Mouse (Mus musculus): ENCODE measurements around the gene Nptxr.

The Nptxr gene

GRCm38 (mm10) chr15:79790111-79790510 lies 14.5 kb downstream of the Nptxr start:
- no peak for DNase-seq (ENCODE audit: low spot score)

GRCm38 (mm10) chr15:79787815-79788214 lies 16.8 kb downstream of the Nptxr start:
- DNase-seq (ENCODE audit: low spot score) = no peak

DNA sequence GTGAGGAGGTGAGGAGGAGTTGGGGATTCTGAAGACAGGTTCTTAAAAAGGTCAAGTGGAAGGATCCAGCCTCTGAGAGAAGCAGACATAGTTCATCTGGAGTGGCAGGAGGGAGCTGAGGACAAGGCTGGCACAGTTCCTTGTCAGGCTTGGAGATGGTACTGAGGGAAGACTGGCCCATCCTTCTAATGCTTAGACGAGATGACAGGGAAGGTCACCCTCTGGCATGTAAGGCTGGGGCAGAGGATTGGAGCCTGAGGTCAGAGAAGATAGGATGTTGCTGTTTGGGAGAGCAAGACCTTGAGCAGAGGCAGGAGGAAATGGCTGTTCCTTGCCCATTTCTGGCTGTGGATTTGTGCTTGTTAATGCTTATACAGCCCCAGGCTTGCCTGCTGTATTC lies 19.5 kb downstream of the Nptxr start:
- no peak for DNase-seq (ENCODE audit: low spot score)

DNA sequence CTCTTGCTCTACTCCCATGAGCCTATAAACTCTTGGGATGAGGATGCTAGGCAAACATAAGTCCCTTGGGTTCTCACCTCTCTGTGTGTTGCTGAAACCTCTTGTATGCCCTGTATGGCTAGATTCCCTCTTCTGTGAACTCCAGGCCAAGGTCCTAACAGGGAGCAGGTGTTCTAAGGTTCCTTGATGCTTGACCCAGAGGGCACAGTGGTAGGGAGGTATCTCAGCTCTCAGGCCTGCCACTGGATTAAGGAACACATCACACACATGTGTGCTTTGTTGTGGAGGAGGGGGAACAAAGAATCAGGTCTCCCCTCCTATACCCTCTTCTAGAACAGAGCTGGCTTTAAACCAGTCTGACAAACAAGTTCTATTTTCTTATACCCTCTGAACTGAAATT lies 26.8 kb downstream of the Nptxr start, which contains the start of gene Dnal4:
Gene Dnal4, minus strand, starts transcription at position 101 of the 400 bp plus-strand sequence.
- DNase-seq (ENCODE audit: low spot score) = no peak

DNA sequence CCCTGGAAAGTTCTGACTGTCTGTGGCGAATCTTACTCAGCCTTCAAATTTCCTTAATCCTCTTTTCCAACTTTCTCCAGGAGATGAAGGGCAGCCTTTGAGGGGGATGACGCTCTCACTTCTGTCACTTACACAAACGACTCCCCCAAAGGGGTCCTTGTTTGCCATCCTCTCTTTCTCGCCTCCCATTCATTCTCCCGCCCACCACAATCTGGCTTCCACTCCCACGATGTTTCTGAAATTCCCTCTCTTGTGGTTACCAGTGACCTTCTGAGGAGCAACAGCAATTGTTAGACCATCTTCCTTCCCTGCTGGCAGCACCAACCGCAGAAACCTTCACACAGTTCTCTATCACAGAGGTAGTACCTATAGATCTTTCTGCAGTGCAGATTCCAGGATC lies 28.9 kb downstream of the Nptxr start:
- no peak for DNase-seq (ENCODE audit: low spot score)

DNA sequence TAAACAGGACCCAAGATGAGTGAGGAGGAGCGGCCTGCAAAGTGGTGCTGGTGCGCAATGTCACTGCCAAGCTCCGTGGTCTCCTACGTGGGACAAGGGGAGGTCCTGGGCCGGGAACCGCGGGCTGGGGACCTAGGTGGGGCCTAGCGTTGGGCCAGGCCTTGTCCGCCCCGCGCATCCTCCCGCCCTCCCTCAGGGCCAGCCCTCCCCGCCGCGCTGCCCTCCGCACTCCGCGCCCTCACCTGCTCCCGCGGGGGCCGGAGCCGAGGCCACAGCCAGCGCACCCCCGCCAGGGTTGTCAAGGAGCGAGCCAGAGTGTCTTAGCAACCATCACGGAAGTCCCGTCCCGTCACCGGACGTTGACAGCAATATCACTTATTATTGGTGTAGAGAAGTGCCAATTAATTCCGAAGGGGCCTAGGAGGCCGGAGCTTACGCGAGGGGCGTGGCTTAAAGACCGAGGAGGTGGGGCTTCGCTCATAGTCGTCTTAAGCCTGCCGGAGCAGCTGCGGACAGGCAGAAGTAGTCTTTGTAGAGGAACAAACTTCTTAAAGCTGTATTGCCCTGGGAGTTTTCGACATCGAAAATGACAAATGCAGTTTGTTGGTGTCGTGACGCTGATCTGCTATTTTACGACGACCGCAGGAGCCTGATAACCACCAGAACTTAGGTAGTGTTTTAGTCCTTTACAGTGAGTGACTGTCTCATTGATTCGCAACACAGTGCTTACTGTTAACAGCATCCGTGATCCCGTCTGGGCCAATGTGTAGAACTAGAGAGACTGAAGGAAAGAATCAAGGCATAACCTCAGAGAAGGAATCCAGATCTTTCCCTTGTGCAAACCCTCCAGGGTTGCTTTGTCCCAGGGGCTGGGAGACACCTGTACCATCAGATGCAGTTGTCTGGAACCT lies 30.2 kb downstream of the Nptxr start:
- DNase-seq (ENCODE audit: low spot score) = peak; percentile 88

DNA sequence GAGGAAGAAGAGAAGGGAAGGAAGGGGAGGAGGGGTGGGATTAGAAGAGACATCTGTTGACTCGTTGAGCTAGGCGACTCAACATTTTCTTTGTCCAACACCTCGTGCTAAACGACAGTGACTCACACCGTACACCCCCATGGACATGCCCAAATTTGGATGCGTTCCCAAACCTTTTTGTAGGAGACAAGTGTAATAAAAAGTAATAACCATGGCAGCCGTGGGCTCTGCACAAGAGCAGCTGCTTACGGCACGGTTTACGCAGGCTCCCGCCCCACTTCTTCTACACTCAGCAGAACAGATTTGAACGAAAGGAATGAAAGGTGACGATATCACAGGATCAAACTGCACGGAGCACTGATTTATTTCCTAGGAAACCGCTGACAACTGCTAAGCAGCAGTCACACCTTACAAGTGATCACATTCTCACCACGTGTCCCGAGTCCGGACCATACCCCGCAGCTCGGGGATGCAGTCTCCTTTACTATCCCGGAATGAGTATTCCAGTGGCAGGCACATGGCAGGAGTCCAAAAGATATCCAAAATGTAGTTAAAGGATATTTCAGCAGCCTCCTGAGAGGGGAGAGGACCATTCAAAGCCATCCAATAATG lies 33.8 kb downstream of the Nptxr start:
- DNase-seq (ENCODE audit: low spot score) = no peak

DNA sequence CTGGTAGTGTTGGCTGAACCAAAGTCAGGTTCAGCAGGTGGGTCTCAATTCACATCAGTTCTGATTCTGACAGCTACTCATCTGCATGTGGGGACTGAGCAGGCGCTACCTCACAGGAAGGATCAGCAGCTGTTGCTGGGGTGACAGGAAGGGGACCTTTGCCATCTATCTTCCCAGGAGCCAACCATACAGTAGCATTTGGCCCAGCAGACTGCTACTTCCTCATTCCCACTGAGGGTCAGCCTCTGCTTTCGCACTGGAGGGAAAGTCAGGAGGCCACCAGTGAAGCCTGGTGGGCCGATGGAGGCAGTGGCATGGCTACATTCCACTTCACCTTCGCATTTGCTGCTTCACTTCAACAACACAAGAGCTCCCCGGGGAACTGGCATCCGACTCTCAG lies 36.3 kb downstream of the Nptxr start:
- no peak for DNase-seq (ENCODE audit: low spot score)

DNA sequence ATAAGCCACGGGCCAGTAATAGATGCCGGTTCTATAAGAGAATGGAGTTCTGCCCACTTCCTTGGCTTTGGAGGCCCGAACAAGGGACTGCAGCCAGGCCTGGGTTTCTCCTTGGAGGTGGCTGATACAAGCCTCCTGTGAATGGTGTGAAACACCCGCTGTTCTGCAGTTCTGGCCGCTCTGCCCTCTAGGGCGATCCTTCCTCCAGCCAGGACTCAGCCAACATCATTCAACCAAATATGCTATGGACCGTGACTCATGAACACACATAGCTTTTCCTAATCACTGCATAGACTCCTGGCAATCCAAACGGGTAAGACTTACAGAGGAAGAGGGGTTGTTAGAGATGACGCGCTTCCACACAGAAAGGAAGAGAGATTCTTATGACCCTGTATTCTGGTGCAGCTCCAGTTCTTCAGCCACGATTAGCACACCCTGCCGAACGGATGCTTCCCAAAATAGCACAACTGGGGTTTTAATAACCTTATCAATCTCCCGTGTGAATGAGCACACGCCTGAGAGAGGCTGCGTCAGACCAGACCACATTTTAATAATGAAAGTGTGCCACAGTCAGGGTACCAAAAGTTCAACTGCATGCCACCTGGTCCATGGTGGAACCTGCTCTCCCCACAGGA lies 37.1 kb downstream of the Nptxr start:
- no peak for DNase-seq (ENCODE audit: low spot score)

DNA sequence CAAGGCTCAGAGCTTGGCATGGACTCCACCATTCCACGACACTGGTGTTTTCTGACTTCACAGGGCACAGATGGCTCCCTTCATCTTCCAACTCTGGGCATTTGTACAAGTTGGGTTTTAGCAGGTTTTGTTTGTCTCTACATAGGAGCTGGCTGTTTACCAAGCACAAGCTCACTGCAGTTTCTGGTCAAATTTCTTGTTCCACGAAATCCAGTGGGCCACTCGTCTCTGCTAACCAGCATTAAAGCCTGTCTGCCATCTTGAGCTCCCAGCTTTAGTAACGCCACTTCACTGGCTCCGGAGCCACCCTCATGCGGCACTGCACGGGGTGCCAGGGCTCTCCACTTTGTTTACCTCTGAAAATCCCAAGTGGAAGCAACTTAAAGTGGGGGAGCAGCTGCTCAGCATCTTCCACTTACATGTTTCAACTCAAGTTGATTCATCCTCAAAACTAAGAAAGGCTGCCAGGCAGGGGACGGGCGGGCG lies 37.9 kb downstream of the Nptxr start:
- no peak for DNase-seq (ENCODE audit: low spot score)

- no peak for DNase-seq (ENCODE audit: low spot score)
Observed at GRCm38 (mm10) chr15:79766168-79766567, 38.4 kb downstream of the Nptxr start.

- DNase-seq (ENCODE audit: low spot score) = no peak
Observed at GRCm38 (mm10) chr15:79765361-79765760, 39.2 kb downstream of the Nptxr start.

- no peak for DNase-seq (ENCODE audit: low spot score)
Observed at GRCm38 (mm10) chr15:79764539-79765267, 39.9 kb downstream of the Nptxr start.

DNA sequence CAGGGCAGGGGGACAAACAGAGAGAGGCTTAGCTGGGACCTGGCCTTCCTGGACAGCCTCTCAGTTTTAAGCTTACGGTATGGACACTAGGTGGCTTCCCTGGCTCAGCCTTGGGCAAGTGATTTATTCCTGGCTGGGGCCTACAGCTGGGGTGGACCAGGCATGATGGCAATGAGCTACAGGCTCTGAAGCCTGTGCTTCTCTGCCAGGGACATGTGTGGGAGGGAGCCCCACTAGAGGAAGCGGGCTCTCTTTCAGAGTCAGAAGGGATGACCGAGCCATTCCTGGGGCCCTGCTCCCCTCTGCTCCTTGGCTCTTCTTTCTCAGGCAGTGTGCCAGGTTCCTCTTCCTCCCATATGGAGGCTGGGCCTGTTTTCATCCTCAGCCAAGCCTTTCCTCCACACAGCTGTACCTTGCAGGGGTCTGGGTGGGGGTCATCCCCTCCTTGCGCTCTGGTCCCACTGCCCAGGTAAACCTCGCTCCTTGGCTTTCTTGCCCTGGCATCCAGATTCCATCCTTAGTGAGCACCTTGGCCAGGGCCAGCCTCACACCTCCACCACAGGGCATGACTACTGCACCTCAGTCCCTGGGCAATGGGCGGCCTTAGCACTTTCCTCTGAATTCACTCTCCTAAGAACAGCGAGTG lies 40.8 kb downstream of the Nptxr start:
- no peak for DNase-seq (ENCODE audit: low spot score)

DNA sequence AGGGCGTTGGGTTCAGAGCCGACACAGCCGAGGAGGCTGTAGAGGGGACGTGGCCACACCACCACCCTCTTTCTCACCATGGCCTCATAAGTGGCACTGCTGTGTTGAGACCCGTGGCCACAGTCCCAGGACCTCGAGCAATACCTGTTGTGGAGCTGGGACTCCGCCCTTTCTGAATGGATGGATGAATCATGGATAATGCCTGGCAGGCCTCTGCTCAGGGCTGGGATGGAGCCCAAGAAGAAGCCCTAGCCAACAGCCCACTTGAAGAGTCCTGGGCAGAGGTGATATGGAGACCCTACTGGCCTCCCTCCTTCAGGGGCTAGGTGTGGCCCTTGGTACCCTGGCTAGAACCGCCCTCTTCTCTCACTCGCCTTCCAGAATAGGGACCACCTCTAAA lies 41.6 kb downstream of the Nptxr start:
- no peak for DNase-seq (ENCODE audit: low spot score)

GRCm38 (mm10) chr15:79760956-79761355 lies 43.6 kb downstream of the Nptxr start:
- DNase-seq (ENCODE audit: low spot score) = no peak

- DNase-seq (ENCODE audit: low spot score) = no peak
Observed at GRCm38 (mm10) chr15:79757118-79757517, 47.4 kb downstream of the Nptxr start.

GRCm38 (mm10) chr15:79755977-79756625 lies 48.5 kb downstream of the Nptxr start:
- no peak for DNase-seq (ENCODE audit: low spot score)

DNA sequence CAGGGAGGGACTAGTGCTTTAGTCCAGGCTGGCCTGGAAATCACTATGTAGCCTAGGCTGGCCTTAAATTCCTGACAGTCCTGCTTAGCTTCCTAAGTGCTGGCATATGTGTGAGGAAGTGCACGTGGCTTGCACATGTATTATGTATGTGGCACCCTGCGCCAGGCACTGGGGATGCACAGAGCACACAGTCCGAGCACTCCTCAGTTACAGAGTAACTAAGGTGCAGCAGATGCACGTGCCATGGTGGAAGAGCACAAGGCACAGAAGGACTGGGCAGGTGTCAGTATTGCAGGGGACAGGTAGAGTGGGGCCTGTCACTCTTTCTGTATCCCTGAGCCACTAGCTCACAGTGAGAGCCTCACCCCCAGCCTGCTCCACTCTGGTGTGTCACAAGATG lies 49.4 kb downstream of the Nptxr start:
- no peak for DNase-seq (ENCODE audit: low spot score)

DNA sequence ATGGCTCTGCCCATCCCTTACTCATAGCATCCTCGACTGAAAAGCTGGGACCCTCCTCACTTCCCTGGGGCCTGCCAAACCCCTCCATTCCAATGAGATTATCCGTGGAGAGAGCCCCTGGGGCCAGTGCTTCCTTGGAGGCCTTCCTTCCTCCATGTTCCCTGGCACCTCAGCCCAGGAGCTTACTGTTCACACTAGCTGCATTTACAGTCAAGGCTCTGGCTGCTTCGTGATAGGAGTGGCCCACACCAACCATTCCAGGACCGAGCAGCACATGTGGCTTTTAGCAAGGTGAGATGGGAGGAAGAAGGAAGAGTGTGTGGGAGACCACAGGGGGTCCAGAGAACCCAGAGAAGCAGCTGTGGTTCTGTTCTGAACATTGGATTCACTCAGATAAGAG lies 50.7 kb downstream of the Nptxr start:
- DNase-seq (ENCODE audit: low spot score) = no peak

- DNase-seq (ENCODE audit: low spot score) = no peak
Observed at GRCm38 (mm10) chr15:79753420-79753752, 51.2 kb downstream of the Nptxr start.

Measured in spleen, adult 12 weeks (tissue).